Mouse (Mus musculus) ES-E14 (cell line): ENCODE results near the gene Lpcat2. TPM values are rescaled to one million over a fixed set of nuclear protein-coding genes. Genes with fewer than 3 reads are reported as not detected.

Experiments
- DNase-seq: peaks from one replicate; pipeline ENCODE4 v3.0.0-alpha.2; 2013; ENCODE audit warnings: low read depth, low spot score
- H3K27ac ChIP-seq: 2 replicates; pipeline ENCODE4 v1.5.1; 2012; ENCODE audit warnings: low read depth, mild to moderate bottlenecking, low read length, moderate library complexity, mixed read lengths; ENCODE audit not compliant: poor library complexity, insufficient read depth, severe bottlenecking
- H3K36me3 ChIP-seq: 2 replicates; pipeline ENCODE4 v1.6.1; 2012; ENCODE audit warnings: mild to moderate bottlenecking, low read length, moderate library complexity, mixed read lengths; ENCODE audit not compliant: control insufficient read depth, poor library complexity, insufficient read depth, severe bottlenecking
- H3K4me1 ChIP-seq, 2 experiments: fragments of 150-350 bp in 1 of 2; sonication (generic) in 1 of 2; 2 replicates each; pipeline ENCODE4 v1.6.1; 2012; ENCODE audit warnings: low read length in 2 of 2, mild to moderate bottlenecking in 1 of 2, mixed read lengths in 1 of 2; ENCODE audit not compliant: control insufficient read depth in 2 of 2, insufficient read depth in 2 of 2, poor library complexity in 1 of 2
- H3K4me3 ChIP-seq, 2 experiments: fragments of 150-350 bp in 1 of 2; sonication (generic) in 1 of 2; 2 replicates each; pipeline ENCODE4 v1.5.1; 2012; ENCODE audit warnings: low read length in 2 of 2, low read depth in 1 of 2, mild to moderate bottlenecking in 1 of 2, mixed read lengths in 1 of 2; ENCODE audit not compliant: insufficient read depth in 1 of 2, poor library complexity in 1 of 2, severe bottlenecking in 1 of 2
- H3K9ac ChIP-seq: 2 replicates; pipeline ENCODE4 v1.6.1; 2012; ENCODE audit warnings: low read depth, mild to moderate bottlenecking, low read length, mixed read lengths; ENCODE audit not compliant: poor library complexity, insufficient read depth, severe bottlenecking
- H3K9me3 ChIP-seq: fragments of 150-350 bp; sonication (generic); 2 replicates; pipeline ENCODE4 v1.6.1; 2012; ENCODE audit warnings: low read depth, mild to moderate bottlenecking, low read length; ENCODE audit not compliant: control insufficient read depth, insufficient read depth
- CHD2 ChIP-seq: IDR thresholded peaks from 2 replicates; pipeline ENCODE4 v1.6.1; 2014; ENCODE audit warnings: mild to moderate bottlenecking, low read depth, low read length, inconsistent platforms
- HCFC1 ChIP-seq: IDR thresholded peaks from 2 replicates; pipeline ENCODE4 v1.6.1; 2012; ENCODE audit warnings: low read length, inconsistent platforms, borderline replicate concordance; ENCODE audit not compliant: insufficient read depth
- MAFK ChIP-seq: IDR thresholded peaks from 2 replicates; pipeline ENCODE4 v1.6.1; 2014; ENCODE audit warnings: mild to moderate bottlenecking, low read depth, low read length, inconsistent platforms; ENCODE audit not compliant: insufficient read depth
- ZC3H11A ChIP-seq: IDR thresholded peaks from 2 replicates; pipeline ENCODE4 v1.6.1; 2012; ENCODE audit warnings: low read depth, mild to moderate bottlenecking, inconsistent platforms, low read length, borderline replicate concordance
- ZNF384 ChIP-seq: IDR thresholded peaks from 2 replicates; pipeline ENCODE4 v1.6.1; 2012; ENCODE audit warnings: low read depth, low read length, inconsistent platforms
- in situ Hi-C, 2 experiments: fragments of 600-800 bp; cut with MboI; formaldehyde crosslinking; loops; one replicate each; pipeline ENCODE4 v1.15.1; 2025; ENCODE audit warnings: low sequenced_read_pairs in 2 of 2, inconsistent platforms in 1 of 2; ENCODE audit not compliant: unreplicated experiment in 2 of 2
- total RNA-seq: library from RNA; depleted of rRNA; stranded (reverse); fragments of 300-350 nt; gene quantifications from 2 replicates; pipeline ENCODE4 v1.2.3, GENCODE M21; 2012

The Lpcat2 gene
- total RNA-seq, 1 experiment: 1.8 TPM

DNA sequence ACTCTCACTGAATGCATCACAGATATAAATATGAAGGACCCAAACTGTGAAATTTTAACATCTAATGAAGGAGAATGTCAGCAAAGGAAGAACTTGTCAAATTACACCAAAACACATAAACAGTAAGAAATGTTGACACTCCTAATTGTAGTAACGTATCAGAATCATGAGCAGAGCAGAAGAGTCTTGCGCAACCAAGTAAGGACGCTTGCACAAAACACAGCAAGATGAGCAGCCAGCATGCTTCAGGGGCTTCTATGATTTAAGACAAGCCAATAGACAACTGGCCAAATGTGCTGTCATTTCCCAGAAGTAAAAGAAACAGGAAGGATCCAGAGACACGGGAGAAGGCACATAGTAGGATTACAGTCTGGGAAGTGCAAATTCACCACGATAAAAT, 98.9 kb downstream of the Lpcat2 start:
- in situ Hi-C loops: no loop called here
- Histone ChIP-seq H3K36me3 (no peaks in the 10 kb centered on the region), H3K27ac (no peak overlapping the region), H3K4me1 (no peaks in the 10 kb centered on the region), H3K9me3 (no peaks in the 10 kb centered on the region), H3K9ac (no peak overlapping the region), H3K4me3 (no peak overlapping the region)
- TF ChIP-seq MAFK (no peak), ZC3H11A (no peak), CHD2 (no peak), ZNF384 (no peak), HCFC1 (no peak)
- DNase-seq: no peak

DNA sequence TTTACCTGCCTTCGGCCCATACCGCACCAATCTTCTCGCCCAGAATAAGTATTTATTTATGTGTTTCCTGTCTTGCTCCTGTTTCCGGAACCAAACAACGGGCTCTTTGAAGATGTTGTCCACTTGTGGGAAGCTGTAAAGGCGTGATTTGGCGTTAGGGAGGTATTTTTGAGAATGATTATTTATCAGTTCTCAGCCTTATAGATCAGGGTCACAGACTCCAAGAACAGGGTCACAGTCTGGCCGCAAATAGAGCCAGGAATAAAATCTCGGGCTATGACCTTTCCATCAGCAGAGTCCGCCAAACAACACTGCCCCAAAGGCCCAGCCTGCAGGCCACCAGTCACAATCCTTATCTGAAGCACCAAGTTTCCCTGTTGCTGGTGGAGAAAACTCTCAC, 104.6 kb downstream of the Lpcat2 start, which contains the start of gene Slc6a2:
TSS of gene Slc6a2 (plus strand) at position 301 of the 400 bp plus-strand sequence.
- H3K9me3 ChIP-seq: no peaks in the 10 kb centered on the region

DNA sequence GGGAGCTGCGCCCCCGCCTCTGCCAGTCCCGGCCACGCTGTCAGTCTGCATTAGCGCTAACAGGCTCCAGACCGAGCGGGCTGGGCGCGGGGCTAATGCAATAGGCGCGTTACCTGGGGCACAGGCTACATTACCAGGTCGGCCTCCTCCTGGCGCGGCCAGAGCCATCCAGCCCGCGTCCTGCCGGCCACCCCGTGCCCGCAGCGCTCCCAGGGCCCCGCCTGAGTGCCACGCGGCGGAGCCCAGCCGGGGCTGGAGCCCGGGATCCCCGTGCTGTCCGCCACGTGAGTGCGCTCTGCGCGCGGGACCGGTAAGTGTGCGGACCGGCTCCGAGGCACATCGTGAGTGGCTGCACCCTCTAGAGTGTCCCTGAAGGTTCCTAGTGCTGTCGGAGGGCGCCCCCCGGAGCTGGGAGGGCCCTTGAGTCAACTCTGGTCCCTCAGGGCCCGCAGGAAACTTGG, 105.3 kb downstream of the Lpcat2 start:
- Histone ChIP-seq H3K9ac (peak overlapping the region; percentile 12; the same call in 1 of the 2 replicates), H3K27ac (no peak overlapping the region)
- in situ Hi-C loops: no loop called here

More for the DNA sequence above, 104.6 kb downstream of the Lpcat2 start, which contains the start of gene Slc6a2:
- H3K27ac ChIP-seq: no peak within 1 kb of the TSS
- TF ChIP-seq CHD2 (no peak), HCFC1 (no peak), MAFK (no peak), ZC3H11A (no peak), ZNF384 (no peak)
- peak within 1 kb of the TSS; percentile 56 for H3K4me3 ChIP-seq
- in situ Hi-C loops: no loop called here
- H3K36me3 ChIP-seq: no peaks in the 10 kb centered on the region
- H3K4me1 ChIP-seq: peaks cover 0 to 2% of the 10 kb centered on the region in 2 experiments; a peak in 1 of 4 replicates
- peak within 1 kb of the TSS; percentile 12; the same call in 1 of the 2 replicates for H3K9ac ChIP-seq
- no peak for DNase-seq

DNA sequence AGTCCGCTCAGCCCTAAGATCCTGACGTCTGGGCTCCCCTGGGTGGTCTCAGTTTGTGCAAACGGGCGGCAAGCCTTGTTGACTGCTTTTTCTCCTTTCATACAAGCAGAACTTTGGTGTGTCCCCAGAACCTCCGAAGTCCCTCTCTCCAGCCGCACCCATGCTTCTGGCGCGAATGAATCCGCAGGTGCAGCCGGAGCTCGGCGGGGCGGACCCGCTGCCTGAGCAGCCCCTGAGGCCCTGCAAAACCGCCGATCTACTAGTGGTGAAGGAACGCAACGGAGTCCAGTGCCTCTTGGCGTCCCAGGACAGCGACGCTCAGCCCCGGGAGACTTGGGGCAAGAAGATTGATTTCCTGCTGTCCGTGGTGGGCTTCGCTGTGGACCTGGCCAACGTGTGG, 105.9 kb downstream of the Lpcat2 start:
- in situ Hi-C loops: no loop called here
- DNase-seq: no peak
- Histone ChIP-seq H3K36me3 (no peaks in the 10 kb centered on the region), H3K27ac (no peak overlapping the region), H3K4me1 (peaks cover 0 to 2% of the 10 kb centered on the region in 2 experiments; a peak in 1 of 4 replicates), H3K9me3 (no peaks in the 10 kb centered on the region), H3K9ac (no peak overlapping the region), H3K4me3 (peak overlapping the region; percentile 56)
- no peak for TF ChIP-seq CHD2
- TF ChIP-seq ZNF384: no peak
- no peak for TF ChIP-seq HCFC1
- TF ChIP-seq ZC3H11A: no peak
- no peak for TF ChIP-seq MAFK

More for the DNA sequence above, 105.3 kb downstream of the Lpcat2 start:
- DNase-seq: no peak
- Histone ChIP-seq H3K4me1 (peaks cover 0 to 2% of the 10 kb centered on the region in 2 experiments; a peak in 1 of 4 replicates), H3K4me3 (peak overlapping the region; percentile 56), H3K36me3 (no peaks in the 10 kb centered on the region), H3K9me3 (no peaks in the 10 kb centered on the region)
- TF ChIP-seq MAFK (no peak), CHD2 (no peak), HCFC1 (no peak)
